Mouse (Mus musculus) thymus, adult 2 months (tissue): ENCODE measurements at regions not wholly inside any gene's neighbourhood (a gene's known extent, or its start where the extent isn't known, plus 50 kb on each side); places are given as distances from the start of the nearest gene placed in this dataset.

Source experiments
- CTCF ChIP-seq: fragments of 200-500 bp; IDR thresholded peaks from 2 replicates; pipeline ENCODE4 v1.5.1; 2012; ENCODE audit warnings: mild to moderate bottlenecking, control low read depth, low read length, moderate library complexity, borderline replicate concordance; ENCODE audit not compliant: control insufficient read depth, poor library complexity, insufficient read depth; ENCODE audit errors: extremely low read depth
- POLR2A ChIP-seq: fragments of 200-500 bp; IDR thresholded peaks from 2 replicates; pipeline ENCODE4 v1.6.1; 2012; ENCODE audit warnings: mild to moderate bottlenecking, low read length, control low read depth, moderate library complexity; ENCODE audit not compliant: control insufficient read depth, poor library complexity, insufficient read depth; ENCODE audit errors: extremely low read depth

GRCm38 (mm10) chr2:79566280-79566933, 68.7 kb upstream of the Itprid2 start:
- no peak for TF ChIP-seq CTCF
- TF ChIP-seq POLR2A, result no peak
